Mouse (Mus musculus): ENCODE measurements around the gene Catsperz. TPM values are rescaled to one million over a fixed set of nuclear protein-coding genes. Genes with fewer than 3 reads are reported as not detected.

Gene Catsperz
- total RNA-seq, 4 experiments from 2014 or later, result 15.5 to 18.5 (median 16.6) TPM

DNA sequence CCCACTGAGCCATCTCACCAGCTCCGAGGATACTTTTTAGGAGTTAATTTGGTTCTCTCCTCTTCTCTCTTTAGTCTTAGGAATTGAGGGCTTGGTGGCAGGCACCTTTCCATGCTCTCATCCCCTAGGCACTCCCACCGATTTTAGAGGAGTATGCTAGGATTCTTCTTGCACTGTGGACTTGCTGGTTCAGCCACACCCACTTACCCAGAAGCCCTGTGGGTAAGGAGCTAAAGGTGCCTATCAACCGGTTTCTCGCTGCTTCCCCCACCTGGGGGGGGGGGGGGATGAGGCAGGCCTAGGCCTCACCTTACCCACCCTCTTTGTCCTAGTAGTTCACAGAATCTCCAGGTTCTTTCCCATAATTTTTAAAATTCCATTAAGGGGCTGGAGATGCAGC lies 22.6 kb upstream of the Catsperz start:
- DNase-seq (ENCODE audit: low spot score in 2 of 2), result no peak

DNA sequence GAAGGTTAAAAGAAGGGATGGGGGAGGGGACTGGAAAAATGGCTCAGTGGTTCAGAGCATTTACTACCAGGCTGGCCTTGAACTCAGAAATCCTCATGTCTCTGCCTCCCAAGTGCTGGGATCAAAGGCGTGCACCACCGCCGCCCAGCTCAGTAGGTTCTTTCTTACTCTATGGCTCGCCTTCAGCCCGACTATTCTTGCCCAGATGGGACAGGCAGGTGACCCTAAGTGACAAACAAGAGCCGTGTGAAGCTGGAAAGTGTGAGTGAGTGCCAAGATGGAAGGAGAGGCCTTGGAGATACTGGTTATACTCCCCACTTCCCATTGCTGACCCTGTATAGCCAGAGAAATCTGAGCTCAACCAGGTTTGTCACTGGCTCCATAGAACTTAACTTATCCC lies 18.5 kb upstream of the Catsperz start:
- no peak for DNase-seq (ENCODE audit: low spot score in 2 of 2)

DNA sequence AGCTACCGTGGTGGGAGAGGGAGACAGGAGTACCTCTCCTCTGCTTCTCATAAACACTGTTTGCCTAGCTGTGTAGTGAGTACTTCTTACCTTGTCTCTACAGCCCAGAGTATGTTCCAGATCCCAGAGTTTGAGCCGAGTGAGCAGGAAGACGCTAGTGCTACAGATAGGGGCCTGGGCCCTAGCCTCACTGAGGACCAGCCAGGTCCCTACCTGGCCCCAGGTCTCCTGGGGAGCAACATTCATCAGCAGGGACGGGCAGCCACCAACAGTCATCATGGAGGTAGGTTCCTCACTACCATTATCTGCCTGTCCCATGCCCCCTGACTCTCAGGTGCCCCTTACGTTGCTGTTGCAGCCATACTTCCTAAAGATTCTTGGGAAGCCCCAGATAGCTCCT lies 17.6 kb upstream of the Catsperz start:
- no peak for DNase-seq (ENCODE audit: low spot score in 2 of 2)

DNA sequence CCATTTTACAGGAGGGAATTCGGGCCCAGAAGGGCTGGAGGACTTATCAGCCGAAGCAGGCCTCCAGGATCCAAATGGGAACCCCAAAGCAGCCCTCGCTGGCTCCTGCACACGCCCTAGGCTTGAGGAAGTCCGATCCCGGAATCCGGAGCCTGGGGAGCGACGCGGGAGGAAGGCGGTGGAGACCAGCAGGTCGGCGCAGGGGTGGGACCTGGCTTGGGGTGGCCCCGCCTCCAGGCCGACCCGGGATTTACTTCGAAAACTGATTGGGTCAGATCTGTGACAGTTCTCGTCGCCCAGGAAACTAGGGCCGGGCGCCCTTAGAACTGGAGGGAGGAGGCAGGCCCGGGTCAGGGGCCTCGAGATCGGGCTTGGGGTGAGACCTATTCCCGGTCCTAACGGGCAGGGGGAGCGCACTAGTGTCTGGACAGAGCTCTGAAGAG lies 17.1 kb upstream of the Catsperz start, which contains the start of gene Gpr137:
Gene Gpr137 (minus strand): TSS at position 232 of the 443 bp plus-strand sequence.
- DNase-seq (ENCODE audit: low spot score in 2 of 2), result peak; percentile 85 to 94

DNA sequence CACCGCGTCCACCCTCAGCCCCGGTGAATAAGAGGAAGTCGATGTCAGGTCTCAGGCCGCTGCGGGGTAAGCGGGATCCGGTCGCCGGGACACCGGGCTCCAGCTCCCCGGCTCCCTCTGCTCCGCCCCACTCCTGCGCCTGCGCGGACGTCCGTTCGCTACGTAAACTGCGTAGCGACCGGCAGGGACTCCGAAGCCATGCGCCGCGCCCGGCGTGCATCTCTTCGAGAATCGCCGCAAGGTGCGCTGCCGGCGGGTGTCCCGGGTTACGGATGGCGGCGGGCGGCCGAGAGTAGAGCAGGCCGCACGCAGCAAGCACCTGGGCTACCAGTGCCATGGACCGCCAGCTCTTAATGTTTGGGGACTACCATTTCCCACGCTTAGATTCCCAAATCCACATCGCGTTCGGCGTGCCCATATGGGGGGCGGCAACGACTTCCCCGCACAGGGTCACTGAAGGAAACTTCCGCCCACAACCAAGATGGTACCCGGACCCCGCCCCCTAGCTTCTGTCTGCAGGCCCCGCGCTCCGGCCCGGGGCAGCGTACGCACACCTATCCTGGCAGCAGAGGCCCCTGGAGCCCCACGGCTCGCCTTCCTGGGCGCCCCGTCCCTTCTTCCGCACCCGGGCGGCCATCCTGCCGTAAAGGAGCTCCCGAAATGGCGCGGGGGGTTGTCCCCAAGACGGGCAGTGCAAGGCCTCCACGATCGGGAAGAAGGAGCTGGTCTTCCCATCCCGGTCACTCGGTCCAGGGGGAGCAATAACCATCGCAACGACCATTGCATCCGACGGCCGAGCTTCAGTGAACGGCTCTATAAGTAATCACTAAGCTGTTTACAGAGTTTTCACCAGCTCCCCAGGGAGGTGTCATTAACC lies 16.4 kb upstream of the Catsperz start, which contains the start of gene Bad:
Gene Bad (plus strand): TSS at position 490 of the 877 bp plus-strand sequence.
- DNase-seq (ENCODE audit: low spot score in 2 of 2), result peak; percentile 84 to 97

DNA sequence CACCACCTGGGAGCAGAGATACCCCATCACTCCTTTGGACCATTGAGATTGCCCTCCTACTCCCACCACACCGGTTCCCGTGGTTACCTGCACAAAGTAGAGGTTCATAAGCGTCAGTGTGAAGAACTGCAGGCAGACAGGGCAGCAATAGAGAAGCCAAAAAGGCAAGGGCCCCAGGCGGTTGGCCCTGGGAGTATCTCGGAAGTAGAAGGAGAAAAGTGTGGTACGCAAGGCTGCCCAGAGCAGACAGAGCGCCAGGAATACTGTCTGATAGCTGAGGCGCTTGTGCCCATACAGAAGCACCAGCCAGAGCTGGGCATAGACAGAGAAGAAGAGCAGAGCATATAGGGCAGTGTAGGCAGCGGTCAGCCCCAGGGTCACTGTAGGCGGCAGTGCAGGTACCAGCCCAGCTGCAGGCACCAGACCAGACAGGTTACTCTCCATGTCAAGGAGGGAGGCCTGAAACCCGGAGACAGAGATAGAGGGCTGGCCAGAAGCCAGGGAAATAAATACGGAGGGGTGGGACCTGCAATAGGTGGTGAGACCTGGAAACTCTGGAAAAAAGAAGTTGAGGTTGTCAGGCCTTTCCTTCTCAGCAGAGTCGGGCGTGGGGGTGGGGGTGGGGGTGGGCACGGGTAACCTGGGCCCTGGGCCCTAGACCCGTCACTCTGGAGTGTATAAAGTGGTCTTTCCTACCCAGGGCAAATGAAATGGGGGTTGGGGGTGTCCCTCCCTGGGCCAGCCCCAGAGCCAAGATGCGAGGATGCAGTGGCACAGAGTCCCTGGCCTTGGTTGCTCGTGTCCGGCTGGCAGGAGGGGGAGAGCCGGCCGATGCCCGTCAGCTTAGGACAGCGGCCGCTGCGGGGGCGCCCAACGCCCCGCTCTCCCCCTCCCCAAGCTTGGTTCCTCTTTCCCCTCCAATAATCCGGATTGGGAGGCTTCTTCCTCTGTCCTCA lies 15.5 kb upstream of the Catsperz start:
- DNase-seq (ENCODE audit: low spot score in 2 of 2), result no peak

DNA sequence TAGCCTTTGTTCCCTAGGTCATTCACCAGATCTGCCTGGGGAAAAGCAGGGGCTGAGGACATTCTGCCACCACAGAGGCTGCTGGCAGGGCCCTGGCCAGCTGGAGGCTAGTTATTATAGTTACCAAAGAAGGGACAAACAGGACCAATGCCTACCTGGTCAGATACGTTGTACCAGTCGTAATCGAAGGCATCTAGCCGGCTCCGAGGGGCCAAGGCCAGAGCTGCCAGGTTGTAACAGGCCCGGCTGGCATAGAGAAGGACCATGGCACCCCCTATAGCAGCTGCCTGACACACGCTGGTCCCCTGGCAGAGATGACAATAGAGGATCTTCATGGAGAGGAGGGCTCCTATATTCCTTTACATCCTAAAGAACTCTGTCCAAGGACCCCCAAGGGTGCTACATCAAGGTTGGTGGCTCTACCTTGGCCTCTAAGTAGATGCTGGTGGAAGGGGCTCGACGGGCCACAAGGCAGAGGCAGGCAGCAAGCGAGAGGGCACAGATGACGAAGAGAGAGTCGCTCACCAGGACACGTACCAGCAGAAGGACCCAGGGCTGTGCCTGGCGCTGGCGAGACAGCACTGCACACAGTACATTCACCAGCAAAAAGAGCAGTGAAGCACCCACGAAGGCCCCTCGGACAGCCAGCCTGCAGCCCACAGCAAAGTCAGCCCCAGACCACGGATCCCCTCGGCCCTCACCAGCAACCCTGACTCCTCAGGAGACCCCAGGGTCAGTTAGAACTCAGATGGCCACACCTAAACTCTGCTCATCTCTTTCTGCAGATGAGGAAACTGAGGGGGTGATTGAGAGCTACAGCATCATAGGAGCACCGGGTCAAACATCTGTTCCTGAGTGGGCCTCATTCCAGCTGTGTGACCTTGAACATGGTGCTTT lies 14.2 kb upstream of the Catsperz start:
- DNase-seq (ENCODE audit: low spot score in 2 of 2), result no peak

DNA sequence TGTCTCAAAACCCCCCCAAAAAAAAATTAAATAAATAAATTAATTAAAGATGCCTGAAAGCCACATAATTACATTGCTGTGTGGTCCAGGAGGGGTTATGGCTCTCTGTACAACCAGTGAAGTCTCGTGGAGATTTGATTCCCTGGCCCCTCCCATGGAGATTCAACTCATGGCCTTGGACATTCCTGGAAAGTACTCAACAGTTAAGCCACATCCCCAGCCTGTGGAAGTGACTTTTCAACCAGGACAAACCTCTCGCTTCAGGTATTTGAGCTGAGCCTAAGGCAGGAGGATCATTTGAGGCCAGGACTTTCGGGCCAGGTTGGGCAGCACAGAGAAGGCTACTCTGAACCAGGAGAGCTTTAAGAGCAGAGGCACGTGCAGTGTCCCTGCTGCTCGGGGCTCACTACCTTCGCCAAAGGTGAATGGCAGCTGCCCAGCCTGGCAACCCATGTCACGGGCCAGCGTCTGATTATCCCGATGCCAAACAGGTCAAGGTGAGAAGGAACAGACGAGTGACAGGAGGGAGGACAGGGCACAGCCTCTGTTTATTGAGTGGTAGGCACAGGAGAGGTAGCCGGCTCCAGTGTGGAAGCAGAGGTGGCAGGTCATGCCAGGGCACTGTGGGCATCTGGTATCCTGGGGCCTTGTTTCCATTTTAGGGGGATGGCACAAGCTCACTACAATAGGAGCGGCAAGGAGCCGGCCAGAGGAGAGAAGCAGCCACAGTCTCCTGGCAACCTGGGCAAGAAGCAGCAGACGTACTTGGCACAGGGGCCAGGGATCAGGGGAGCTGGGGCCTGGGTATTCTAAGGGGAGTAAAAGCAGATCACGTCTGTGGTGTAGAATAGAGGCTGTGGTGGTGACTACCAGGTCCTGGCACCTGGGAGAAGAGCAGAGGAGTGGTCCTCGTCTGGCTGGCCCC lies 12.6 kb upstream of the Catsperz start:
- DNase-seq (ENCODE audit: low spot score in 2 of 2), result no peak

DNA sequence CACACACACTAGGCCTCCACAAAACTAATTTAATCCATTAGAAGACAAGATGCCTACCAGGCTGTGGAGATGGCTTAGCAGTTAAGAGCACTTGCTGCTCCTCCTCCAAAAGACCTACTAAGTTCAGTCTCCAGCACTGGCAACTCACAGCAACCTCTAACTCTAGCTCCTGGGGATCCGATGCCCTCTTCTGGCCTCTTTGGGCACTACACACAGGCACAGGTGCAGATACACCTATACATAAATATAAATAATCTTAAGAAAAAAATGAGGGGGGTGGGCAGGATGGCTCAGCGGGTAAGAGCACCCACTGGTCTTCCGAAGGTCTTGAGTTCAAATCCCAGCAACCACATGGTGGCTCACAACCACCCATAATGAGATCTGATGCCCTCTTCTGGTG lies 11.1 kb upstream of the Catsperz start:
- DNase-seq (ENCODE audit: low spot score in 2 of 2), result no peak

DNA sequence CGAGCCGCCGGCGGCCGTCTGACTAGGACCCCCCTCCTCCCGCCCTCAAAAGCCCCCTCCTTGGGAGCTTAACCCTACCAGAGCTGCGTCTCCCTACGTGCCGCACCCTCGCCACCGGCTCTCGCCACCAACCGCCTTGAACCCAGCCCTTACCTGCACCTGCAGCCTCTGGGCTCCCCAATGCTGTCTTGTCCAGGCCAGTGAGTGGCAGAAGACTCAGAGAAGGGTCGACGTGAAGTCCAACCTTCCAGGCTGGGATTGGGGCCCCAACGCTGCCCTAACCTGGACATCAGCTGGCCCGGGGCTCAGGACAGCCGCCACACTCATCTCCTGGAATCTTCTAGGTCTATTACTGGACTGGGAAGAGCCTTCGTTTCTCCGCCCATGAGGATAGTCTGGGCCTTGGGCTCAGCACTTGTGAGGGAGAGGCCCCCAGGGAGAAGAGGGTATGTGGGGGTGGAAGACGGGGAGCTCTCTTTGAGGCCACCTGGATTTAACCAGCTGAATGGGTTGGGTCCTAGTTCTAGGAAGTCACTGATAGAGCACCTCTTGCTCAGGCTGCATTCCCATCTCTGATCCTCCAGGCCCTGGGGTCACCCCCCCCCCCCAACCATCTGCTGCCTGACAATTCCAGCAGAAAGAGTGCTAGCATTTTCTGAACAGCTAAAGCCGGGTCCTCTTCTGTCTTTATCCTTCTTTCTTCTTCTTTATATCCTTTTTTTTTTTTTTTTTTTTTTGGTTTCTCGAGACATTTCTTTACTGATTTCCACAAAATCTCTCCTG lies 9.2 kb upstream of the Catsperz start, which contains the start of gene Kcnk4:
Gene Kcnk4 (minus strand): TSS at position 321 of the 783 bp plus-strand sequence.
- DNase-seq (ENCODE audit: low spot score in 2 of 2), result no peak

DNA sequence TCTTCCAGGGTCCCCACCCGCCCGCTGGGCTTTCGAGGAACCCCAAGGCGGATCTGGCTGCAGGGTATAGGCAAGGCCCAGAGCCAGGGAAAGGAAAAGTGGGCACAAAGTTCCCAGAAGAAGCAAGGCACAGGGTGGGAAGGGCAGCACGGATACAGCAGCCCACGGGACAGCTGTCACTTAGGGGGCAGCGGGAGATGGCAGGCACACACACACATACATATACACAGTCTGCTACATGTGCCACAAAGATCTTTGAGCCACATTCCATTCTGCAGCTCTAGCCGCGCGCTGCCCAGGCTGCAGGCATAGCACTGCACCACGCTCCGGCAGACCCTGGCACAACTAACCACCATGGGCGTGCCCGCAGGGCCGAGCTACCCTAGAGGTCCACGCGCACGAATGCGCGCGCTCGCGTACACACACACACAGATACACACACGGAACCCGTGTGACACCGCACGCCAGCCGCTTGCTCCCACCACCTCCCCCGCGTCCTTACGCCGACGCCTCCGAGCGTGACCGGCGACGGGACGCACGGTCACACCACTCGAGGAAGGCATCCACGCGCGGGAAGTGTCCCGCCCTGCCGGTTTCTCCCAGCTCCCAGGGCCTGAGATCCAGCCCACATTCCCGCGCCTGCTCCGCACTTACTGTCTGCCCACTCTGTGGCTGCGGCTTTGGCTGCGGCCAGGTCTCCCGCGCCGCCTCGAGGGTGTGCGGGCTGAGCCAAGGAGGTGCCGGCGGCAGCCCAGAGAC lies 8.4 kb upstream of the Catsperz start:
- DNase-seq (ENCODE audit: low spot score in 2 of 2), result peak in 1 of 2 experiments; percentile 75

DNA sequence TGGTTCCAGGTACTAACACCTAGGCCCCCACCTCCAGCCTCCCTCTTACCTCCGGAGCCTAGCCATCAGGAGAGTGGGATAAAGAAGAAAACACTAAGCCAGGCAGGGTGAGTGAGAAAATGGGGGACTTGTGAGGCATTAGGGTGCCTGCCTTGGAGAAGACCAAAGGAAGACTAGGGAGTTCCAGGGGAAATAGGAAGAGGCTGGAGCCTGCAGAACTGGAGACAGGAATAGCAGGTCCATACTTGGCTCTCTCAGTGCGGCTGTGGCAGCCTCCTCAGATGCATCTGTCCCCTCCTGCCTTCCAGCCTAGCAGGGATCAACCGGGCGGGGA lies 7.9 kb upstream of the Catsperz start:
- DNase-seq (ENCODE audit: low spot score in 2 of 2), result no peak

DNA sequence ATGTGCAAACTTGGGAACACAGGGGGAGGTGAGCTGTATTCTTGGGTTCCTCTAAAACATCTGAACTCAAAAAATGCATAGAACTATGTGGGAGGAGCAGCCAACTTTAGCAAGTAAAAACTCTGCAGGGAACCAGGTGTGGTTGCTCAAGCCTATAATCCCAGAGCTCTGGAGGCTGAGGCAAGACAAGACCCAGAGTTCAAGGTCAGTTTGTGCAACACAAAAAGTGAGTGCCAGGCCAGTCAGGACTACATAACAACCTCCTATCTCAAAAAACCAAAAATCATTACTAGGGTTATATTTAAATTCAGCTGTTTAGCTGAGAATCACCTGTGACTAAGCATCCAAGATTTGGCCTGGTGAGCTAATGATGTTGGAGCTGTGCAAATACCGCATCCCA lies 6.8 kb upstream of the Catsperz start:
- DNase-seq (ENCODE audit: low spot score in 2 of 2), result no peak

DNA sequence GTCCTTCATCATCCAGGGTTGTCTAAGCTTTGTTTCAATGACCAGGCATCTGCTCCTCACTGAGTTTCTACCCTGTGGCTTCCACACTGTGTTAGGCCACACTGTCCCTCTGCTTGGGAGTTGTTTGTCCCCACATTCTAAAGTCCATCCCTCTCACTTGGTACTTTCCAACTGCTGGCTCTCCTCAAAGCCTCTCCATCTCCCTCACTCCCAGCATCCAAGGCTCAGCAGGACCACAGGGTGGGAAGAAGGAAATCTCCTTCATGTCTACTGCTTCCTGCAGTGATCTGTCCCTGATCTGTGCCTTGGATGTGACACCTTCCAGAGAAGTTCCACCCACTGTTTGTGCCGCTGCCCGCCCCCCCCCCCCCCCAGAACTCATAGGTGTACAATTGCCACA lies 5.8 kb upstream of the Catsperz start:
- DNase-seq (ENCODE audit: low spot score in 2 of 2), result no peak

DNA sequence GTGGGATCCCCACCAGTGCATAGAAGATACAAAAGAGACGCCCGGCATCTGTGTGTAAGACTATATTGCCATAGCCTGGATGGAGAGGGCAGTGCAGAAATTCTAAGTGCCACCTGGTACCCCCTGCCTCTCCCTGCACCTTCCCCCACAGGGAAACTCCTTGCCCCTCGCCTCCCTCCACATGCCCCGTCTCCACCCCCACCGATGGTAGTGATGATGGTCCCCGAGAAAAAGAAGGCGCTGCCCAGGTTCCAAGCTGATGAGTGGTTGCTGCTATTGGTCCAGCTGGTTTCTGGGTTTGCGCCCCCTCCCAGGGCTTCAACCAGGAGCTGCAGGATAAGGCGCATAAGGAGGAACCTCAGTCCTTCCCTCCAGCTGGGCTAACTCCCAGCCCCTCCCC lies 2.9 kb upstream of the Catsperz start:
- DNase-seq (ENCODE audit: low spot score in 2 of 2), result no peak

DNA sequence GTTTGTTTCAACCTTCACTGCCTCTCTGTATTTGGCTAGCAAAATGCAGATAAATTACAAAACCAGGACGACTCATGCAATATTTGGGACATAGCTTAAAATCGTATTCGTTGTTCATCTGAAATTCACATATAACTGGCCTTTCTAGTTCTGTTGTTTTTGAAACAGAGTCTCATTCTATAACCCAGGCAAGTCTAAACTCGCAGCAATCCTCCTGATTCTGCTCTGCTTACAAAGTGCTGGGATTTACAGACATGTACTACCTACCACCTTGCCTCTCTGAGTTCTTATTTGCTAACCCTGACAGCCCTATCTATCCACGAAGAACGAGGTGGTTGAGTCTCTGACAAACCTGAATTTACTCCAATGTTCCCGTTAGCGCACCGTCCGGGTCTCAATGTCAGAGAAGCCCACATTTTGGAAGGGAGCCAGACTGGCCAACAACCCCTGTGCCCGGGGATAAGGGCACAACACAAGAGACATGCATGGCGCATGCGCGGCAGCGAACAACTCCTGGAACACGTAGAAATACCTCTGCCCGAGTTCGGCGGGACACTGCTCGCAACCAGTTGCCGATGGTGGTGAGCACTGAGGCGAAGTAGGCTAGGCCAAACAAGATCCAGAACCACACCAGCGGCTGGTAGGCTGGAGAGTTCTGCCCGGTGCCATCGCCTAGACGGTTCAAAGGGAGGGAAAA lies 1.5 kb upstream of the Catsperz start:
- no peak for DNase-seq (ENCODE audit: low spot score in 2 of 2)

DNA sequence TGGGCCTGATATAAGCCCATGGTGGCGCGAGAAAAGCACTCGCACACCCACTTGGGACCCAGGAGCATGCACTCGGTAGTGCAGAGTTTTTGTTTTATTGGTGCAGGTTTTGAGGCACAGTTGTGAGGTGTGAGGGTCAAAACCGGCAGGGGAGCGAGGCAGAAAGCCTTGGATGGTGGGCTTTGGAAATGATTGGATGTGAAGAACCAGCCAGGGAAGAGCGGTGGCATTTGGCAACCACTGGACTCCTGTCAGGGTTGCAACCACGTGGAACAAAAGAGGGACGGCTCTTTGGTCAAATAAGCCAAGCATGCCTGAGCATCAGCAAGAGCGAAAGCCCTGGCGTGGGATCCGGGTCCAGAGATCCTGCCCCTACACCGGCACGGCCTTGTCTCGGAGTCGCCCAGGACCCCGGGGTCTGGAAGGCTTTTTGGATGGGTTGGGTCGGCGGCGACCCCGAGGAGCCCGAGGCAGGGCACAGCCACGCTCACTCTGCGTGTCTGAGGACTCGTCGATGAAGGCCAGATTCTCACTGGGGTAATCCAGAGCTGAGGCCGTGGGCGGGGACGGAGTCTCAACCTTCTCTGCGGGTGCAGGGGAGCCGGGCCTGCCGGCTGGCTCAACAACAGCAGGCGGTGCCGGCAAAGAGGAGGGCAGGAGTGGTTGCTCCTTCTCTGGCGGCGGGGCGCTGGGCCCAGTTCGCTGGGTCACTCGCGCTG lies 590 bp upstream of the Catsperz start:
- DNase-seq (ENCODE audit: low spot score in 2 of 2), result no peak
